Mouse (Mus musculus): ENCODE measurements around the gene Cacna1d. TPM values are rescaled to one million over a fixed set of nuclear protein-coding genes. Genes with fewer than 3 reads are reported as not detected.

Cacna1d gene
- polyA plus RNA-seq, 1 experiment from 2014 or later: 7.0 TPM

GRCm38 (mm10) chr14:30219851-30220250 is 271.4 kb downstream of the Cacna1d start:
- no peak overlapping the region for H3K4me3 ChIP-seq
- WGBS: 90% methylated on average over 4 of the region's 4 CpGs
- H3K27ac ChIP-seq (replicated peaks): no peak overlapping the region
- no peaks in the 10 kb centered on the region for H3K9me3 ChIP-seq
- H3K27me3 ChIP-seq: no peaks in the 10 kb centered on the region
- no peak overlapping the region for H3K4me2 ChIP-seq
- no peaks in the 10 kb centered on the region for H3K36me3 ChIP-seq
- H3K4me1 ChIP-seq (replicated peaks): no peaks in the 10 kb centered on the region
- no peak for ATAC-seq (ENCODE audit: low read depth)
- no peak overlapping the region for H3K9ac ChIP-seq

- no peak overlapping the region for H3K4me3 ChIP-seq
- no peak overlapping the region for H3K9ac ChIP-seq
- H3K9me3 ChIP-seq: no peaks in the 10 kb centered on the region
- no peak overlapping the region for H3K27ac ChIP-seq (replicated peaks)
- H3K27me3 ChIP-seq: no peaks in the 10 kb centered on the region
- WGBS: 90% methylated on average over 3 of the region's 3 CpGs
- no peak for ATAC-seq (ENCODE audit: low read depth)
- H3K36me3 ChIP-seq: no peaks in the 10 kb centered on the region
- H3K4me1 ChIP-seq (replicated peaks): no peaks in the 10 kb centered on the region
- no peak overlapping the region for H3K4me2 ChIP-seq
Observed at GRCm38 (mm10) chr14:30218114-30218513, 273.1 kb downstream of the Cacna1d start.

- H3K9ac ChIP-seq: no peak overlapping the region
- no peak overlapping the region for H3K4me2 ChIP-seq
- no peaks in the 10 kb centered on the region for H3K9me3 ChIP-seq
- no peaks in the 10 kb centered on the region for H3K36me3 ChIP-seq
- WGBS: 78% methylated on average over 2 of the region's 2 CpGs
- H3K27me3 ChIP-seq: no peaks in the 10 kb centered on the region
- no peak overlapping the region for H3K27ac ChIP-seq (replicated peaks)
- no peak overlapping the region for H3K4me3 ChIP-seq
- H3K4me1 ChIP-seq (replicated peaks): no peaks in the 10 kb centered on the region
- no peak for ATAC-seq (ENCODE audit: low read depth)
Observed at GRCm38 (mm10) chr14:30217124-30217523, 274.1 kb downstream of the Cacna1d start.

GRCm38 (mm10) chr14:30208156-30208555 is 283.1 kb downstream of the Cacna1d start:
- no peaks in the 10 kb centered on the region for H3K4me1 ChIP-seq (replicated peaks)
- no peaks in the 10 kb centered on the region for H3K36me3 ChIP-seq
- ATAC-seq (ENCODE audit: low read depth): no peak
- no peak overlapping the region for H3K4me3 ChIP-seq
- H3K27ac ChIP-seq (replicated peaks): no peak overlapping the region
- H3K9me3 ChIP-seq: no peaks in the 10 kb centered on the region
- H3K4me2 ChIP-seq: no peak overlapping the region
- H3K27me3 ChIP-seq: no peaks in the 10 kb centered on the region
- no peak overlapping the region for H3K9ac ChIP-seq

- Histone ChIP-seq H3K36me3 (no peaks in the 10 kb centered on the region), H3K27me3 (no peaks in the 10 kb centered on the region), H3K9me3 (no peaks in the 10 kb centered on the region), H3K4me3 (no peak overlapping the region), H3K9ac (no peak overlapping the region), H3K4me1 (replicated peaks) (no peaks in the 10 kb centered on the region), H3K27ac (replicated peaks) (no peak overlapping the region), H3K4me2 (no peak overlapping the region)
- 52% methylated on average over 3 of the region's 3 CpGs for WGBS
- no peak for ATAC-seq (ENCODE audit: low read depth)
Observed at GRCm38 (mm10) chr14:30205821-30206220, 285.4 kb downstream of the Cacna1d start.

GRCm38 (mm10) chr14:30204526-30204925 is 286.7 kb downstream of the Cacna1d start:
- Histone ChIP-seq H3K27ac (replicated peaks) (no peak overlapping the region), H3K9ac (no peak overlapping the region), H3K4me2 (no peak overlapping the region), H3K36me3 (no peaks in the 10 kb centered on the region), H3K27me3 (no peaks in the 10 kb centered on the region), H3K9me3 (no peaks in the 10 kb centered on the region), H3K4me3 (no peak overlapping the region), H3K4me1 (replicated peaks) (no peaks in the 10 kb centered on the region)
- 90% methylated on average over 1 of the region's 1 CpGs for WGBS
- ATAC-seq (ENCODE audit: low read depth): no peak

- no peak overlapping the region for H3K4me2 ChIP-seq
- no peaks in the 10 kb centered on the region; the same call in 1 of the 2 replicates for H3K4me1 ChIP-seq (replicated peaks)
- H3K9ac ChIP-seq: no peak overlapping the region
- H3K27me3 ChIP-seq: no peaks in the 10 kb centered on the region
- WGBS: 94% methylated on average over 1 of the region's 1 CpGs
- H3K36me3 ChIP-seq: no peaks in the 10 kb centered on the region
- no peak overlapping the region for H3K4me3 ChIP-seq
- H3K9me3 ChIP-seq: no peaks in the 10 kb centered on the region
- H3K27ac ChIP-seq (replicated peaks): no peak overlapping the region
- ATAC-seq (ENCODE audit: low read depth): no peak
Observed at GRCm38 (mm10) chr14:30200310-30200709, 290.9 kb downstream of the Cacna1d start.

GRCm38 (mm10) chr14:30198882-30199281 is 292.4 kb downstream of the Cacna1d start:
- no peak overlapping the region for H3K4me3 ChIP-seq
- 87% methylated on average over 3 of the region's 3 CpGs for WGBS
- no peaks in the 10 kb centered on the region; the same call in 1 of the 2 replicates for H3K4me1 ChIP-seq (replicated peaks)
- ATAC-seq (ENCODE audit: low read depth): no peak
- H3K9ac ChIP-seq: no peak overlapping the region
- H3K9me3 ChIP-seq: no peaks in the 10 kb centered on the region
- no peak overlapping the region for H3K27ac ChIP-seq (replicated peaks)
- no peaks in the 10 kb centered on the region for H3K36me3 ChIP-seq
- H3K4me2 ChIP-seq: no peak overlapping the region
- H3K27me3 ChIP-seq: no peaks in the 10 kb centered on the region

GRCm38 (mm10) chr14:30198116-30198515 is 293.1 kb downstream of the Cacna1d start:
- Histone ChIP-seq H3K27me3 (no peaks in the 10 kb centered on the region), H3K27ac (replicated peaks) (no peak overlapping the region), H3K9me3 (no peaks in the 10 kb centered on the region), H3K4me2 (no peak overlapping the region), H3K4me3 (no peak overlapping the region), H3K4me1 (replicated peaks) (no peaks in the 10 kb centered on the region; the same call in 1 of the 2 replicates), H3K36me3 (no peaks in the 10 kb centered on the region), H3K9ac (no peak overlapping the region)
- 88% methylated on average over 4 of the region's 4 CpGs for WGBS
- ATAC-seq (ENCODE audit: low read depth): no peak

GRCm38 (mm10) chr14:30196959-30197358 is 294.3 kb downstream of the Cacna1d start:
- 86% methylated on average over 1 of the region's 1 CpGs for WGBS
- Histone ChIP-seq H3K36me3 (no peaks in the 10 kb centered on the region), H3K4me1 (replicated peaks) (no peaks in the 10 kb centered on the region; the same call in 1 of the 2 replicates), H3K27me3 (no peaks in the 10 kb centered on the region), H3K4me2 (no peak overlapping the region), H3K27ac (replicated peaks) (no peak overlapping the region), H3K9me3 (no peaks in the 10 kb centered on the region), H3K4me3 (no peak overlapping the region), H3K9ac (no peak overlapping the region)
- no peak for ATAC-seq (ENCODE audit: low read depth)

- no peaks in the 10 kb centered on the region for H3K27me3 ChIP-seq
- H3K27ac ChIP-seq (replicated peaks): no peak overlapping the region
- no peak overlapping the region for H3K4me3 ChIP-seq
- no peak overlapping the region for H3K9ac ChIP-seq
- ATAC-seq (ENCODE audit: low read depth): no peak
- WGBS: 53% methylated on average over 5 of the region's 5 CpGs
- no peaks in the 10 kb centered on the region; the same call in 1 of the 2 replicates for H3K4me1 ChIP-seq (replicated peaks)
- H3K9me3 ChIP-seq: no peaks in the 10 kb centered on the region
- no peaks in the 10 kb centered on the region for H3K36me3 ChIP-seq
- H3K4me2 ChIP-seq: no peak overlapping the region
Observed at GRCm38 (mm10) chr14:30196235-30196634, 295.0 kb downstream of the Cacna1d start.

- no peak overlapping the region for H3K4me3 ChIP-seq
- no peaks in the 10 kb centered on the region for H3K9me3 ChIP-seq
- H3K27ac ChIP-seq (replicated peaks): no peak overlapping the region
- H3K4me2 ChIP-seq: no peak overlapping the region
- H3K9ac ChIP-seq: no peak overlapping the region
- WGBS: 90% methylated on average over 5 of the region's 5 CpGs
- H3K4me1 ChIP-seq (replicated peaks): no peaks in the 10 kb centered on the region
- no peak for ATAC-seq (ENCODE audit: low read depth)
- no peaks in the 10 kb centered on the region for H3K27me3 ChIP-seq
- H3K36me3 ChIP-seq: 0 out of 2 replicates have a peak, but pooled peaks cover 2% of the 10 kb centered on the region
Observed at GRCm38 (mm10) chr14:30190308-30190971, 300.8 kb downstream of the Cacna1d start.
